14 mouse cellular contexts compared by ENCODE assay signal in the genomic region with DNA sequence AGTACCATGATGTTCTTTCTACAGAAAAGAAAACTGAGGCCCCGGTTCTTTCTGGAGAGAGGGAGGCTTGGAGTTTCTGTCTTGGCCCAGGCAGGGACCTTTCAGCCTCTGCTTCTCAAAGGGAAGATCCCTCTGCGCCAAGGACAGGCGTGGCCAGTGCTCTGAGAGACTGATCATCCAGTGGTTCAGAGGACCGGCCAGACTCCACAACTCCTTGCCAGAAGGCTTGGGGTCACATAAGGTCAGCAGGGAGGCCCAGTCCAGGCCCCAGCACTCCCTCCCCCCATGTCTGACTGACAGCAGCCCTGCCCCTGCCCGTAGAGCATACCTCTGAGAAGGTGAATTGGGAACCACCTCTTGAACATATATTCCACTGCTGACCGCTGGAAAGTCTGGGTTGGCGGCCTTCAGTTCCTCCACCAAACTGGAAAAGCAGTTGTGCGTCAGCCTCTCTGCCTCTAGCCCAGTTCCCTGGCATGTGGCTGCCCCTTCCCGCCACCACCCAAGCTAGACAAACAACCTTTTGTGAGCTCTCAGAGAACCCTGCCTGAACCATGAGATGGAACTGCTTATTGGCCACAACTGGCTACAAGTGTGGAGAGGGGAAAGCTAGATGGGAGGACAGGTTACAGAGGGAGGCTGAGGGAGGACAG. TPM values are rescaled to one million over a fixed set of nuclear protein-coding genes. Genes with fewer than 3 reads are reported as not detected.
DNase-seq lines count a peak whose midpoint lies in the region; ATAC-seq lines count a peak whose summit lies in the region.
"Had no signal": no experiment of that assay in that cellular context is flagged by ENCODE, and none has a peak within 500 bp of the region (broad histone marks: within the 10 kb centered on the region; RNA-seq: fewer than 3 reads in every experiment).

No protein-coding gene starts in this region.

- no peak overlapping the region for H3K27ac ChIP-seq in heart, embryonic 11.5 days (ENCODE audit: low read depth, low read length)
- H3K27ac ChIP-seq: embryonic facial prominence, embryonic 15.5 days; forebrain, embryonic 13.5 days; left cerebral cortex, adult 2 months; limb, embryonic 13.5 days had no signal

- ATAC-seq in heart, embryonic 11.5 days (replicated peaks; ENCODE audit: insufficient number of reproducible peaks, low FRiP score, low TSS enrichment), result no peak
- ATAC-seq: forebrain, embryonic 13.5 days had no signal

- H3K4me3 ChIP-seq in heart, embryonic 11.5 days (ENCODE audit: low read depth, low read length), result no peak overlapping the region
- H3K4me3 ChIP-seq: embryonic facial prominence, embryonic 15.5 days; forebrain, embryonic 13.5 days; left cerebral cortex, adult 2 months; limb, embryonic 13.5 days had no signal

- no peaks in the 10 kb centered on the region for H3K4me1 ChIP-seq in heart, embryonic 11.5 days (ENCODE audit: control insufficient read depth, insufficient read depth, low read length)
- H3K4me1 ChIP-seq: embryonic facial prominence, embryonic 15.5 days; forebrain, embryonic 13.5 days; limb, embryonic 13.5 days had no signal

- no peaks in the 10 kb centered on the region for H3K36me3 ChIP-seq in heart, embryonic 11.5 days (ENCODE audit: control insufficient read depth, insufficient read depth, low read length)
- H3K36me3 ChIP-seq: embryonic facial prominence, embryonic 15.5 days; limb, embryonic 13.5 days had no signal

- no peaks in the 10 kb centered on the region for H3K9me3 ChIP-seq in heart, embryonic 11.5 days (replicated peaks; ENCODE audit: control insufficient read depth, low read length)
- H3K9me3 ChIP-seq: embryonic facial prominence, embryonic 15.5 days; forebrain, embryonic 13.5 days; limb, embryonic 13.5 days had no signal

- peak; percentile 50 for DNase-seq in heart, adult 8-10 months (ENCODE audit: low spot score)
- DNase-seq in brain, adult 2 months (ENCODE audit: low read depth, low spot score), result peak; percentile 53
- peak; percentile 57 for DNase-seq in fibroblast of lung, adult 2 months (ENCODE audit: low read depth)
- peak; percentile 83 for DNase-seq in skeletal muscle tissue, adult 2 months (ENCODE audit: low read depth, low spot score)
- DNase-seq in layer of hippocampus, adult 18-20 months (ENCODE audit: low spot score in 2 of 2), result no peak
- no peak for DNase-seq in cerebellum, postnatal 4 days (ENCODE audit: low spot score in 2 of 2)
- DNase-seq: cerebellum, postnatal 10 days; kidney, adult 18-20 months; retina, postnatal 1 day had no signal

- H3K9ac ChIP-seq in heart, embryonic 11.5 days (ENCODE audit: low read depth, low read length), result no peak overlapping the region
- H3K9ac ChIP-seq: embryonic facial prominence, embryonic 15.5 days; forebrain, embryonic 13.5 days; limb, embryonic 13.5 days had no signal

- 59% methylated on average over 9 of the region's 9 CpGs for WGBS in heart, embryonic 11.5 days (ENCODE audit: insufficient replicate concordance)

- no peaks in the 10 kb centered on the region for H3K27me3 ChIP-seq in heart, embryonic 11.5 days (ENCODE audit: control insufficient read depth, insufficient read depth, low read length)
- H3K27me3 ChIP-seq: embryonic facial prominence, embryonic 15.5 days; forebrain, embryonic 13.5 days; limb, embryonic 13.5 days had no signal

- H3K4me2 ChIP-seq in heart, embryonic 11.5 days, result no peak overlapping the region
- H3K4me2 ChIP-seq: embryonic facial prominence, embryonic 15.5 days; forebrain, embryonic 13.5 days; limb, embryonic 13.5 days had no signal

RNA-seq across cellular contexts. Expression of a gene that starts 25.7 kb away (rescaled TPM):
- 10 to 100 TPM; 70.4 to 85.8 (median 82.5) TPM for total RNA-seq in heart, adult 8-10 months (2022)
- polyA plus RNA-seq in heart, embryonic 11.5 days (2014; fragmentation: Nextera tagmentation; extraction: Ambion mirVana), result 3.7 and 4.1 TPM in 2 replicates
- total RNA-seq in layer of hippocampus, adult 18-20 months (2021), result 1 to 10 TPM; 7.5 to 7.7 TPM

Comparison
In these comparisons a context has a peak if more than half of its experiments do, and no peak if none do; other contexts are left out.
1. DNase-seq: peak in heart, adult 8-10 months (single experiment), brain, adult 2 months (single experiment), fibroblast of lung, adult 2 months (single experiment) and skeletal muscle tissue, adult 2 months (single experiment); none in layer of hippocampus, adult 18-20 months (0 of 2) and cerebellum, postnatal 4 days (0 of 2).
2. RNA of a gene that starts 25.7 kb away (total RNA-seq): 70.4 to 85.8 TPM in heart, adult 8-10 months; 7.5 to 7.7 TPM in layer of hippocampus, adult 18-20 months; every median in the first group is over 4 times any median in the second.